Mouse (Mus musculus) layer of hippocampus, adult 18-20 months (tissue): ENCODE measurements around the gene Col6a5. TPM values are rescaled to one million over a fixed set of nuclear protein-coding genes. Genes with fewer than 3 reads are reported as not detected.
A peak's percentile ranks its signal among the peaks of the same experiment; 100 is the strongest.
"Not testable (repeated sequence)": the region's sequence is repeated elsewhere in the genome, so short reads cannot be mapped to it uniquely, and the experiment has no call there.

ENCODE experiments used
- DNase-seq, 2 experiments: peaks; one replicate each; pipeline ENCODE4 v3.0.0; 2022; ENCODE audit warnings: low spot score in 2 of 2
- total RNA-seq, 2 experiments: library from RNA; stranded (reverse); gene quantifications; 2 replicates each; pipeline ENCODE4 v1.2.3; 2021

Col6a5 gene
- total RNA-seq, 2 experiments from 2014 or later, result 0.72 to 1.0 TPM

GRCm38 (mm10) chr9:105915186-105915585, 45.3 kb downstream of the Col6a5 start:
- no peak for DNase-seq

- peak in 1 of 2 experiments; percentile 35 for DNase-seq
Measured at GRCm38 (mm10) chr9:105910166-105910565, 50.3 kb downstream of the Col6a5 start.

GRCm38 (mm10) chr9:105909352-105909751, 51.1 kb downstream of the Col6a5 start:
- DNase-seq, result no peak

- DNase-seq, result no peak
Measured at GRCm38 (mm10) chr9:105907411-105907810, 53.0 kb downstream of the Col6a5 start.

GRCm38 (mm10) chr9:105887521-105887920, 72.9 kb downstream of the Col6a5 start:
- DNase-seq, result peak in 1 of 2 experiments; percentile 7

- peak in 1 of 2 experiments; percentile 45 for DNase-seq
Measured at GRCm38 (mm10) chr9:105884656-105885430, 75.6 kb downstream of the Col6a5 start.

- no peak for DNase-seq
Measured at GRCm38 (mm10) chr9:105880743-105881142, 79.7 kb downstream of the Col6a5 start.

- DNase-seq, result no peak
Measured at GRCm38 (mm10) chr9:105878365-105879108, 81.9 kb downstream of the Col6a5 start.

GRCm38 (mm10) chr9:105876124-105876523, 84.3 kb downstream of the Col6a5 start:
- no peak for DNase-seq

- DNase-seq, result no peak
Measured at GRCm38 (mm10) chr9:105871643-105872042, 88.8 kb downstream of the Col6a5 start.

- DNase-seq, result peak; percentile 55 to 88
Measured at GRCm38 (mm10) chr9:105857773-105858172, 102.7 kb downstream of the Col6a5 start.

- DNase-seq, result no peak
Measured at GRCm38 (mm10) chr9:105852778-105853065, 107.7 kb downstream of the Col6a5 start.

- DNase-seq, result no peak
Measured at GRCm38 (mm10) chr9:105852015-105852777, 108.2 kb downstream of the Col6a5 start.

- DNase-seq, result no peak
Measured at GRCm38 (mm10) chr9:105851011-105851410, 109.4 kb downstream of the Col6a5 start.

GRCm38 (mm10) chr9:105848396-105848795, 112.0 kb downstream of the Col6a5 start:
- no peak for DNase-seq

GRCm38 (mm10) chr9:105847261-105847660, 113.2 kb downstream of the Col6a5 start:
- no peak for DNase-seq

- DNase-seq, result not testable (repeated sequence)
Measured at GRCm38 (mm10) chr9:105841386-105841785, 119.1 kb downstream of the Col6a5 start.

- no peak for DNase-seq
Measured at GRCm38 (mm10) chr9:105839147-105839515, 121.3 kb downstream of the Col6a5 start.

- no peak for DNase-seq
Measured at GRCm38 (mm10) chr9:105838396-105839146, 121.9 kb downstream of the Col6a5 start.

GRCm38 (mm10) chr9:105835587-105835986, 124.9 kb downstream of the Col6a5 start:
- DNase-seq, result no peak

GRCm38 (mm10) chr9:105834799-105835198, 125.6 kb downstream of the Col6a5 start:
- DNase-seq, result no peak
